ENCODE assay signal across 14 mouse cellular contexts in genomic region chr1:74433220-74433619, GRCm38 (mm10). TPM values are rescaled to one million over a fixed set of nuclear protein-coding genes. Genes with fewer than 3 reads are reported as not detected.
A peak's percentile ranks its signal among the peaks of the same experiment; 100 is the strongest.
DNase-seq lines count a peak whose midpoint lies in the region; ATAC-seq and TF ChIP-seq lines count a peak whose summit lies in the region.
"Had no signal": no experiment of that assay in that cellular context is flagged by ENCODE, and none has a peak within 500 bp of the region (broad histone marks: within the 10 kb centered on the region; RNA-seq: fewer than 3 reads in every experiment).

No protein-coding gene starts in this region.

- no peaks in the 10 kb centered on the region for H3K27me3 ChIP-seq in liver, embryonic 11.5 days (replicated peaks; ENCODE audit: control insufficient read depth, insufficient read depth, low read length)
- H3K27me3 ChIP-seq in stomach, postnatal 0 days (ENCODE audit: control insufficient read depth, insufficient read depth, low read length), result no peaks in the 10 kb centered on the region

- peak; percentile 57 for ATAC-seq in liver, embryonic 11.5 days (replicated peaks; ENCODE audit: low FRiP score)
- peak; percentile 51; the same call in 1 of the 2 replicates for ATAC-seq in stomach, postnatal 0 days (ENCODE audit: low FRiP score, low TSS enrichment)

- no peak overlapping the region for H3K9ac ChIP-seq in liver, embryonic 11.5 days (ENCODE audit: low read depth, low read length)
- H3K9ac ChIP-seq in stomach, postnatal 0 days (ENCODE audit: low read length), result no peak overlapping the region

- TF ChIP-seq CTCF in layer of hippocampus, adult 2 months (conservative IDR thresholded peaks at IDR 0.05), result no peak
- TF ChIP-seq CTCF in stomach, postnatal 0 days (IDR thresholded peaks at IDR 0.05; ENCODE audit: low read depth), result no peak

- H3K9me3 ChIP-seq in liver, embryonic 11.5 days (ENCODE audit: control insufficient read depth, low read length), result no peaks in the 10 kb centered on the region
- no peaks in the 10 kb centered on the region for H3K9me3 ChIP-seq in stomach, postnatal 0 days (ENCODE audit: control insufficient read depth, low read length)
- H3K9me3 ChIP-seq: G1E had no signal

- H3K27ac ChIP-seq in layer of hippocampus, adult 2 months, result peak overlapping the region; percentile 76
- no peak overlapping the region for H3K27ac ChIP-seq in liver, embryonic 11.5 days (ENCODE audit: low read depth, low read length)
- H3K27ac ChIP-seq in stomach, postnatal 0 days (replicated peaks), result 0 out of 2 replicates have a peak overlapping the region, but pooled peaks have one; percentile 30

- TF ChIP-seq EP300 in stomach, postnatal 0 days (optimal IDR thresholded peaks at IDR 0.05), result no peak

- no peak for DNase-seq in layer of hippocampus, adult 2 months (ENCODE audit: low spot score in 2 of 2)
- no peak for DNase-seq in layer of hippocampus, adult 11-12 months (ENCODE audit: low spot score)
- DNase-seq in kidney, adult 8-10 months, result peak; percentile 32 to 47
- no peak for DNase-seq in liver, embryonic 11.5 days (ENCODE audit: low spot score)
- peak; percentile 66 for DNase-seq in stomach, postnatal 0 days (ENCODE audit: low spot score)
- no peak for DNase-seq in frontal cortex, adult 2 months (ENCODE audit: extremely low spot score in 1 of 2, low spot score in 1 of 2)
- DNase-seq in spleen, adult 12 weeks (ENCODE audit: low spot score), result no peak
- DNase-seq: cerebellum, postnatal 36 days; heart, adult 18-20 months; heart, postnatal 36 days; lung, adult 18-20 months; lung, postnatal 4 days; midbrain, embryonic 14.5 days had no signal

- H3K4me3 ChIP-seq in layer of hippocampus, adult 2 months, result no peak overlapping the region
- H3K4me3 ChIP-seq in liver, embryonic 11.5 days (ENCODE audit: low read depth, low read length), result no peak overlapping the region
- H3K4me3 ChIP-seq in stomach, postnatal 0 days (ENCODE audit: low read depth, low read length), result no peak overlapping the region

- H3K4me2 ChIP-seq in liver, embryonic 11.5 days, result no peak overlapping the region
- no peak overlapping the region for H3K4me2 ChIP-seq in stomach, postnatal 0 days (replicated peaks; ENCODE audit: low read depth)

- peaks cover 8% of the 10 kb centered on the region for H3K4me1 ChIP-seq in liver, embryonic 11.5 days (replicated peaks; ENCODE audit: control insufficient read depth, insufficient read depth, low read length)
- no peaks in the 10 kb centered on the region for H3K4me1 ChIP-seq in stomach, postnatal 0 days (replicated peaks; ENCODE audit: control insufficient read depth, insufficient read depth)

- 77% methylated on average over 6 of the region's 6 CpGs for WGBS in liver, embryonic 11.5 days
- WGBS in stomach, postnatal 0 days, result 61% methylated on average over 6 of the region's 6 CpGs

- peaks cover 9% of the 10 kb centered on the region for H3K36me3 ChIP-seq in liver, embryonic 11.5 days (ENCODE audit: control insufficient read depth, insufficient read depth, low read length)
- no peaks in the 10 kb centered on the region for H3K36me3 ChIP-seq in stomach, postnatal 0 days (ENCODE audit: control insufficient read depth, insufficient read depth, low read length)

RNA-seq across cellular contexts. Expression of gene Vil1, which starts 24.0 kb away (rescaled TPM):
- under 1 TPM; 0.49 to 0.72 TPM for total RNA-seq in layer of hippocampus, adult 2 months (2021)
- 0.88 and 0.94 TPM in 2 replicates for polyA plus RNA-seq in liver, embryonic 11.5 days (2014; fragmentation: Nextera tagmentation; extraction: Ambion mirVana)
- 11.1 and 12.8 TPM in 2 replicates for polyA plus RNA-seq in stomach, postnatal 0 days (2015; fragmentation: Nextera tagmentation; extraction: Ambion mirVana)
- 0.42 and 0.82 TPM in 2 replicates for polyA plus RNA-seq in frontal cortex, adult 2 months (2012; rRNA removed)

RNA-seq across cellular contexts. Expression of gene Ctdsp1, which starts 41.9 kb away (rescaled TPM):
- total RNA-seq in layer of hippocampus, adult 2 months (2021), result 10 to 100 TPM; 26.4 to 28.8 TPM
- 65.2 and 71.1 TPM in 2 replicates for polyA plus RNA-seq in liver, embryonic 11.5 days (2014; fragmentation: Nextera tagmentation; extraction: Ambion mirVana)
- 45.2 and 47.4 TPM in 2 replicates for polyA plus RNA-seq in stomach, postnatal 0 days (2015; fragmentation: Nextera tagmentation; extraction: Ambion mirVana)
- polyA plus RNA-seq in frontal cortex, adult 2 months (2012; rRNA removed), result 27.4 and 27.7 TPM in 2 replicates

RNA-seq across cellular contexts. Expression of gene Slc11a1, which starts 58.2 kb away (rescaled TPM):
- 1 to 10 TPM; 3.1 to 3.9 TPM for total RNA-seq in layer of hippocampus, adult 2 months (2021)
- polyA plus RNA-seq in liver, embryonic 11.5 days (2014; fragmentation: Nextera tagmentation; extraction: Ambion mirVana), result 10.0 and 10.4 TPM in 2 replicates
- polyA plus RNA-seq in stomach, postnatal 0 days (2015; fragmentation: Nextera tagmentation; extraction: Ambion mirVana), result 3.0 and 3.8 TPM in 2 replicates
- polyA plus RNA-seq in frontal cortex, adult 2 months (2012; rRNA removed), result 5.5 and 9.1 TPM in 2 replicates
- polyA plus RNA-seq: G1E had no signal

Comparison
In these comparisons a context has a peak if more than half of its experiments do, and no peak if none do; other contexts are left out.
1. DNase-seq: peak in kidney, adult 8-10 months (2 of 2) and stomach, postnatal 0 days (single experiment); none in layer of hippocampus, adult 2 months (0 of 2), layer of hippocampus, adult 11-12 months (single experiment), liver, embryonic 11.5 days (single experiment), frontal cortex, adult 2 months (0 of 2) and spleen, adult 12 weeks (single experiment).